8 mouse cellular contexts compared by ENCODE assay signal in the genomic region with DNA sequence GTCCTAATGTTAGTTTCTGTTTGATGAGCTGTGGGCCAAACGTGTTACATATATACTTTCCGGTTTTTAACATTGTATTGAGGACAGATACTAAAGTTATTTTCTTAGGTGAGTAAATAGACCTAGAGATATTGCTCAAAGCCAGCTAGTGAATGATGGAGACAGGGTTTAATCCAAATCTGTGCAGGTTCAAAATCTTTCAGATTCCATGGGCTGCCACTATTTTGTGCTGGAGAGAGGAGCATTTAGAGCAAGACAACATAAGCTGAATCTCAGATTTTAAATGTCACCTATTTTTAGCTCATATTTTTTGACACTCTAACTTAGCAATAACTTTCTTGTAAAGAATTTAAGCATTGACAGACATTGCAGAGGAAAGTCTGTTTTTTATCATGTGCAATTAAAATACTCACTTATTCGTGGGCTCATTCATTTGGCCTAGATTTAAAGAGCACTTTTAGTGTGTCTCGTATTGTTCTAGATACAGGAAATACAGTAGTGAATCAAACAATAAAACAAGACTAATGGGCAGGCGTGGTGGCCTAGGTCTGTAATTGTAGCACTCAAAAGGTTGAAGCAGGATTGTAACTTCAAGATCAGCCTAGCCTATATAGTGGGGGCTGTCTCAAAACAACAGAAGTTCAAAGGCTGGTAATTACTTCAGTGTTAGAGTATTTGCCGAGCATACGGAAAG. TPM values are rescaled to one million over a fixed set of nuclear protein-coding genes. Genes with fewer than 3 reads are reported as not detected.
DNase-seq lines count a peak whose midpoint lies in the region; ATAC-seq and TF ChIP-seq lines count a peak whose summit lies in the region.

No protein-coding gene starts in this region.

- H3K4me1 ChIP-seq in cerebellum, adult 2 months (ENCODE audit: control insufficient read depth, insufficient read depth, low read length) = peaks cover 11% of the 10 kb centered on the region
- peaks cover 3% of the 10 kb centered on the region for H3K4me1 ChIP-seq in spleen, adult 2 months (ENCODE audit: control insufficient read depth, insufficient read depth, insufficient read length)
- peaks cover 26% of the 10 kb centered on the region for H3K4me1 ChIP-seq in limb, embryonic 15.5 days
- peaks cover 23% of the 10 kb centered on the region for H3K4me1 ChIP-seq in stomach, embryonic 16.5 days (ENCODE audit: control insufficient read depth, insufficient read depth, low read length)

- peak overlapping the region; percentile 61 for H3K4me2 ChIP-seq in limb, embryonic 15.5 days
- H3K4me2 ChIP-seq in stomach, embryonic 16.5 days (ENCODE audit: low read depth, low read length) = peak overlapping the region; percentile 83

- 50% methylated on average over 7 of the region's 7 CpGs for WGBS in cerebellum, adult 2 months
- 41% methylated on average over 7 of the region's 7 CpGs for WGBS in spleen, adult 2 months
- WGBS in limb, embryonic 15.5 days = 33% methylated on average over 7 of the region's 7 CpGs
- 25% methylated on average over 7 of the region's 7 CpGs for WGBS in stomach, embryonic 16.5 days

- H3K4me3 ChIP-seq in cerebellum, adult 2 months (replicated peaks; ENCODE audit: insufficient read depth, low read depth, low read length) = peak overlapping the region; percentile 98
- H3K4me3 ChIP-seq in spleen, adult 2 months (ENCODE audit: extremely low read depth, insufficient read depth, insufficient read length) = peak overlapping the region; percentile 97
- peak overlapping the region; percentile 93 for H3K4me3 ChIP-seq in limb, embryonic 15.5 days
- peak overlapping the region; percentile 93 for H3K4me3 ChIP-seq in stomach, embryonic 16.5 days (replicated peaks; ENCODE audit: low read length)

- H3K9ac ChIP-seq in limb, embryonic 15.5 days = peak overlapping the region; percentile 86
- peak overlapping the region; percentile 92 for H3K9ac ChIP-seq in stomach, embryonic 16.5 days (ENCODE audit: low read length)

- no peak for TF ChIP-seq POLR2A in cerebellum, adult 2 months (IDR thresholded peaks at IDR 0.05; ENCODE audit: borderline replicate concordance, insufficient read depth, low read length)
- no peak for TF ChIP-seq POLR2A in spleen, adult 2 months (IDR thresholded peaks at IDR 0.05; ENCODE audit: low read depth, low read length)

- no peak for TF ChIP-seq CTCF in cerebellum, adult 2 months (IDR thresholded peaks at IDR 0.05; ENCODE audit: borderline replicate concordance, insufficient read depth, low read depth, low read length)
- TF ChIP-seq CTCF in spleen, adult 2 months (IDR thresholded peaks at IDR 0.05; ENCODE audit: extremely low read depth, insufficient read depth, insufficient read length, insufficient replicate concordance) = no peak

- H3K9me3 ChIP-seq in limb, embryonic 15.5 days = no peaks in the 10 kb centered on the region
- H3K9me3 ChIP-seq in stomach, embryonic 16.5 days (replicated peaks; ENCODE audit: control insufficient read depth, low read length) = no peaks in the 10 kb centered on the region

- ATAC-seq in cerebellum, adult (ENCODE audit: insufficient number of reproducible peaks, low FRiP score, low TSS enrichment) = no peak
- ATAC-seq in limb, embryonic 15.5 days (ENCODE audit: insufficient number of reproducible peaks, low FRiP score, low TSS enrichment, low read depth) = no peak
- no peak for ATAC-seq in stomach, embryonic 16.5 days (ENCODE audit: insufficient read depth, low FRiP score)

- no peak for DNase-seq in cerebellum, adult 2 months
- no peak for DNase-seq in spleen, adult 2 months (ENCODE audit: low read depth in 1 of 2, low spot score in 2 of 2)
- DNase-seq in spleen, postnatal 36 days (ENCODE audit: low spot score in 2 of 2) = no peak
- DNase-seq in spleen, postnatal 10 days (ENCODE audit: low spot score in 2 of 2) = no peak
- DNase-seq in spleen, adult 12 weeks (ENCODE audit: low spot score) = no peak

- H3K36me3 ChIP-seq in spleen, adult 2 months (ENCODE audit: control insufficient read depth, insufficient read depth, low read length) = peaks cover 2% of the 10 kb centered on the region; the same call in 1 of the 2 replicates
- peaks cover 14% of the 10 kb centered on the region for H3K36me3 ChIP-seq in limb, embryonic 15.5 days
- no peaks in the 10 kb centered on the region for H3K36me3 ChIP-seq in stomach, embryonic 16.5 days (ENCODE audit: control insufficient read depth, insufficient read depth, low read length)

- no peaks in the 10 kb centered on the region for H3K27me3 ChIP-seq in cerebellum, adult 2 months (ENCODE audit: control insufficient read depth, insufficient read depth, low read length)
- H3K27me3 ChIP-seq in spleen, adult 2 months (ENCODE audit: control insufficient read depth, insufficient read depth, low read length) = no peaks in the 10 kb centered on the region
- no peaks in the 10 kb centered on the region for H3K27me3 ChIP-seq in limb, embryonic 15.5 days
- no peaks in the 10 kb centered on the region for H3K27me3 ChIP-seq in stomach, embryonic 16.5 days (ENCODE audit: control insufficient read depth, insufficient read depth, low read length)

- no peak overlapping the region for H3K27ac ChIP-seq in cerebellum, adult 2 months (ENCODE audit: insufficient read depth, low read length)
- peak overlapping the region; percentile 99 for H3K27ac ChIP-seq in spleen, adult 2 months (ENCODE audit: insufficient read depth, low read length)
- H3K27ac ChIP-seq in limb, embryonic 15.5 days = peak overlapping the region; percentile 97; the same call in 1 of the 2 replicates
- peak overlapping the region; percentile 98 for H3K27ac ChIP-seq in stomach, embryonic 16.5 days (ENCODE audit: low read length)

RNA-seq across cellular contexts. Expression of gene Supt6, which starts 0.7 kb away (rescaled TPM):
- 48.8 and 50.3 TPM in 2 replicates for polyA plus RNA-seq in cerebellum, adult 2 months (2012; rRNA removed)
- 20.2 and 20.6 TPM in 2 replicates for polyA plus RNA-seq in spleen, adult 2 months (2012; rRNA removed)
- 27.4 and 28.2 TPM in 2 replicates for polyA plus RNA-seq in limb, embryonic 15.5 days (2015; fragmentation: Nextera tagmentation; extraction: Ambion mirVana)
- 29.3 and 31.7 TPM in 2 replicates for polyA plus RNA-seq in stomach, embryonic 16.5 days (2015; fragmentation: Nextera tagmentation; extraction: Ambion mirVana)

RNA-seq across cellular contexts. Expression of gene Sdf2, which starts 0.9 kb away (rescaled TPM):
- polyA plus RNA-seq in cerebellum, adult 2 months (2012; rRNA removed) = 121 and 124 TPM in 2 replicates
- 59.1 and 60.7 TPM in 2 replicates for polyA plus RNA-seq in spleen, adult 2 months (2012; rRNA removed)
- polyA plus RNA-seq in limb, embryonic 15.5 days (2015; fragmentation: Nextera tagmentation; extraction: Ambion mirVana) = 93.2 and 97.7 TPM in 2 replicates
- 89.2 and 106 TPM in 2 replicates for polyA plus RNA-seq in stomach, embryonic 16.5 days (2015; fragmentation: Nextera tagmentation; extraction: Ambion mirVana)

RNA-seq across cellular contexts. Expression of gene 2610507B11Rik, which starts 15.1 kb away (rescaled TPM):
- 112 and 118 TPM in 2 replicates for polyA plus RNA-seq in cerebellum, adult 2 months (2012; rRNA removed)
- 41.4 and 46.3 TPM in 2 replicates for polyA plus RNA-seq in spleen, adult 2 months (2012; rRNA removed)
- polyA plus RNA-seq in limb, embryonic 15.5 days (2015; fragmentation: Nextera tagmentation; extraction: Ambion mirVana) = 63.3 and 68.8 TPM in 2 replicates
- 72.4 and 80.3 TPM in 2 replicates for polyA plus RNA-seq in stomach, embryonic 16.5 days (2015; fragmentation: Nextera tagmentation; extraction: Ambion mirVana)

RNA-seq across cellular contexts. Expression of gene BC030499, which starts 44.2 kb away (rescaled TPM):
- 2.6 and 2.9 TPM in 2 replicates for polyA plus RNA-seq in cerebellum, adult 2 months (2012; rRNA removed)
- 0.22 and 0.32 TPM in 2 replicates for polyA plus RNA-seq in spleen, adult 2 months (2012; rRNA removed)
- 0.09 TPM in 1 of 2 replicates, not detected in the other for polyA plus RNA-seq in limb, embryonic 15.5 days (2015; fragmentation: Nextera tagmentation; extraction: Ambion mirVana)
- polyA plus RNA-seq in stomach, embryonic 16.5 days (2015; fragmentation: Nextera tagmentation; extraction: Ambion mirVana) = 0.17 and 0.54 TPM in 2 replicates

RNA-seq across cellular contexts. Expression of gene Proca1, which starts 53.3 kb away (rescaled TPM):
- polyA plus RNA-seq in cerebellum, adult 2 months (2012; rRNA removed) = 11.7 and 12.1 TPM in 2 replicates
- polyA plus RNA-seq in spleen, adult 2 months (2012; rRNA removed) = 0.19 and 0.20 TPM in 2 replicates
- 3.1 and 3.5 TPM in 2 replicates for polyA plus RNA-seq in limb, embryonic 15.5 days (2015; fragmentation: Nextera tagmentation; extraction: Ambion mirVana)
- polyA plus RNA-seq in stomach, embryonic 16.5 days (2015; fragmentation: Nextera tagmentation; extraction: Ambion mirVana) = 3.1 and 3.7 TPM in 2 replicates
